Mouse (Mus musculus): ENCODE measurements around the gene Metap1d. TPM values are rescaled to one million over a fixed set of nuclear protein-coding genes. Genes with fewer than 3 reads are reported as not detected.

Gene Metap1d
- total and polyA plus RNA-seq, 3 experiments: 19.5 to 28.5 TPM; not detected in 1

GRCm38 (mm10) chr2:71475760-71476159, 22.7 kb downstream of the Metap1d start:
- Histone ChIP-seq H3K27me3 (ENCODE audit: control insufficient read depth in 1 of 2, insufficient read depth in 2 of 2, low read length in 2 of 2) (no peaks in the 10 kb centered on the region), H3K36me3 (ENCODE audit: control insufficient read depth in 1 of 2, insufficient read depth in 2 of 2, low read length in 2 of 2) (peaks cover 0 to 2% of the 10 kb centered on the region in 2 experiments; a peak in 2 of 4 replicates), H3K4me1 (ENCODE audit: control insufficient read depth in 1 of 2, insufficient read depth in 2 of 2, low read length in 2 of 2) (peaks cover 2 to 3% of the 10 kb centered on the region in 2 experiments; a peak in 2 of 4 replicates), H3K9me3 (replicated peaks; ENCODE audit: insufficient read depth, low read length) (no peaks in the 10 kb centered on the region), H3K79me2 (ENCODE audit: control insufficient read depth, insufficient read depth, low read length, poor library complexity) (no peaks in the 10 kb centered on the region), H3K27ac (ENCODE audit: control insufficient read depth, low read depth, low read length) (no peak overlapping the region), H3K4me3 (ENCODE audit: control insufficient read depth in 1 of 2, insufficient read depth in 1 of 2, low read depth in 2 of 2, low read length in 2 of 2) (no peak overlapping the region), H3K9ac (ENCODE audit: control insufficient read depth, low read depth, low read length, poor library complexity, severe bottlenecking) (no peak overlapping the region)
- no peak for TF ChIP-seq ZMIZ1 (IDR thresholded peaks at IDR 0.05; ENCODE audit: low read depth, low read length)
- TF ChIP-seq USF1 (IDR thresholded peaks at IDR 0.05; ENCODE audit: low read depth, low read length): no peak
- no peak for TF ChIP-seq TCF12 (IDR thresholded peaks at IDR 0.05; ENCODE audit: low read depth, low read length)
- no peak for TF ChIP-seq CHD2 (IDR thresholded peaks at IDR 0.05; ENCODE audit: low read length)
- no peak for TF ChIP-seq ZNF384 (IDR thresholded peaks at IDR 0.05; ENCODE audit: low read depth, low read length)
- no peak for TF ChIP-seq MAZ (IDR thresholded peaks at IDR 0.05; ENCODE audit: low read depth, low read length)
- no peak for TF ChIP-seq TBP (IDR thresholded peaks at IDR 0.05; ENCODE audit: low read depth, low read length)
- TF ChIP-seq SMC3 (IDR thresholded peaks at IDR 0.05; ENCODE audit: low read depth, low read length): no peak
- no peak for TF ChIP-seq SIN3A (IDR thresholded peaks at IDR 0.05; ENCODE audit: low read length)
- no peak for TF ChIP-seq TAL1 (IDR thresholded peaks at IDR 0.05; ENCODE audit: low read length)
- no peak for TF ChIP-seq MYC (IDR thresholded peaks at IDR 0.05; ENCODE audit: low read depth, low read length)
- no peak for TF ChIP-seq MAX (IDR thresholded peaks at IDR 0.05; ENCODE audit: low read length)
- TF ChIP-seq CTCF (IDR thresholded peaks at IDR 0.05 in 2 of 3, conservative IDR thresholded peaks at IDR 0.05 in 1 of 3; ENCODE audit: control insufficient read depth in 1 of 3, insufficient read depth in 1 of 3, low read depth in 2 of 3, low read length in 3 of 3, poor library complexity in 1 of 3, severe bottlenecking in 1 of 3): no peak
- no peak for TF ChIP-seq USF2 (IDR thresholded peaks at IDR 0.05; ENCODE audit: borderline replicate concordance in 1 of 2, insufficient read depth in 1 of 2, low read depth in 1 of 2, low read length in 2 of 2)
- no peak for TF ChIP-seq GATA1 (IDR thresholded peaks at IDR 0.05; ENCODE audit: low read depth, low read length)
- no peak for TF ChIP-seq KAT2A (conservative IDR thresholded peaks at IDR 0.05; ENCODE audit: low read depth, low read length)
- TF ChIP-seq NELFE (IDR thresholded peaks at IDR 0.05; ENCODE audit: low read depth, low read length): no peak
- TF ChIP-seq MEF2A (IDR thresholded peaks at IDR 0.05; ENCODE audit: extremely low read depth, insufficient replicate concordance, low read depth, low read length, poor library complexity, severe bottlenecking): no peak
- DNase-seq (ENCODE audit: low read depth, low spot score): no peak

GRCm38 (mm10) chr2:71477787-71478186, 24.7 kb downstream of the Metap1d start:
- Histone ChIP-seq H3K27me3 (ENCODE audit: control insufficient read depth in 1 of 2, insufficient read depth in 2 of 2, low read length in 2 of 2) (no peaks in the 10 kb centered on the region), H3K27ac (ENCODE audit: control insufficient read depth, low read depth, low read length) (no peak overlapping the region), H3K79me2 (ENCODE audit: control insufficient read depth, insufficient read depth, low read length, poor library complexity) (no peaks in the 10 kb centered on the region), H3K9me3 (replicated peaks; ENCODE audit: insufficient read depth, low read length) (no peaks in the 10 kb centered on the region), H3K36me3 (ENCODE audit: control insufficient read depth in 1 of 2, insufficient read depth in 2 of 2, low read length in 2 of 2) (peaks cover 0 to 6% of the 10 kb centered on the region in 2 experiments; a peak in 2 of 4 replicates), H3K4me3 (ENCODE audit: control insufficient read depth in 1 of 2, insufficient read depth in 1 of 2, low read depth in 2 of 2, low read length in 2 of 2) (no peak overlapping the region), H3K4me1 (ENCODE audit: control insufficient read depth in 1 of 2, insufficient read depth in 2 of 2, low read length in 2 of 2) (peaks cover 0 to 7% of the 10 kb centered on the region in 2 experiments; a peak in 3 of 4 replicates), H3K9ac (ENCODE audit: control insufficient read depth, low read depth, low read length, poor library complexity, severe bottlenecking) (no peak overlapping the region)
- DNase-seq (ENCODE audit: low read depth, low spot score): peak; percentile 30
- TF ChIP-seq SMC3 (IDR thresholded peaks at IDR 0.05; ENCODE audit: low read depth, low read length) (peak; percentile 39), CTCF (IDR thresholded peaks at IDR 0.05 in 2 of 3, conservative IDR thresholded peaks at IDR 0.05 in 1 of 3; ENCODE audit: control insufficient read depth in 1 of 3, insufficient read depth in 1 of 3, low read depth in 2 of 3, low read length in 3 of 3, poor library complexity in 1 of 3, severe bottlenecking in 1 of 3) (peak; percentile 30 to 52 (median 33); a peak in 4 of 6 replicates), UBTF (IDR thresholded peaks at IDR 0.05; ENCODE audit: borderline replicate concordance, insufficient read depth, low read depth, low read length) (no peak)

Data from MEL (cell line).